Mouse (Mus musculus) stomach, postnatal 0 days (tissue): ENCODE measurements around the gene Wdr60.

ENCODE experiments used
- CTCF ChIP-seq: IDR thresholded peaks from 2 replicates; pipeline ENCODE4 v1.5.1; 2016; ENCODE audit warnings: antibody characterized with exemption, low read depth, mild to moderate bottlenecking, moderate library complexity
- EP300 ChIP-seq: optimal IDR thresholded peaks from 2 replicates; pipeline ENCODE3; 2016; ENCODE audit warnings: antibody characterized with exemption

- TF ChIP-seq EP300 (no peak), CTCF (no peak)
Observed at GRCm38 (mm10) chr12:116255636-116256035, 7.2 kb downstream of the Wdr60 start.
